Mouse (Mus musculus) heart, adult 2 months (tissue): ENCODE data around the gene Sypl.

ENCODE experiments used
- CTCF ChIP-seq: fragments of 200-600 bp; IDR thresholded peaks from 2 replicates; pipeline ENCODE4 v1.8.1; 2022; ENCODE audit warnings: antibody characterized with exemption, mild to moderate bottlenecking, moderate library complexity
- POLR2A ChIP-seq: fragments of 200-500 bp; IDR thresholded peaks from 2 replicates; pipeline ENCODE4 v1.6.1; 2011; ENCODE audit warnings: mild to moderate bottlenecking, low read depth, low read length, control low read depth; ENCODE audit not compliant: insufficient read depth

- TF ChIP-seq CTCF (no peak), POLR2A (no peak)
These were observed 8.4 kb downstream of the Sypl start for GRCm38 (mm10) chr12:32962132-32962531.
